Mouse (Mus musculus) forebrain, embryonic 16.5 days (tissue): ENCODE measurements around the gene Tgif1. TPM values are rescaled to one million over a fixed set of nuclear protein-coding genes. Genes with fewer than 3 reads are reported as not detected.
A peak's percentile ranks its signal among the peaks of the same experiment; 100 is the strongest.
"Not testable (repeated sequence)": the region's sequence is repeated elsewhere in the genome, so short reads cannot be mapped to it uniquely, and the experiment has no call there.

Experiments
- ATAC-seq: fragments of 200-750 bp; cut with Nextera tagmentation; 2 replicates; pipeline ENCODE4 v1.8.0; 2017; ENCODE audit warnings: mild to moderate bottlenecking, moderate library complexity
- H3K27ac ChIP-seq: fragments of 300-500 bp; sonication (generic); 2 replicates; pipeline ENCODE4 v1.5.1; 2014; ENCODE audit warnings: low read length, control low read depth
- H3K27me3 ChIP-seq: fragments of 300-500 bp; sonication (generic); replicated peaks from 2 replicates; pipeline ENCODE4 v1.6.1; 2014; ENCODE audit warnings: low read length; ENCODE audit not compliant: control insufficient read depth, insufficient read depth
- H3K36me3 ChIP-seq: fragments of 300-500 bp; sonication (generic); 2 replicates; pipeline ENCODE4 v1.6.1; 2014; ENCODE audit not compliant: control insufficient read depth, insufficient read depth
- H3K4me1 ChIP-seq: fragments of 300-500 bp; sonication (generic); replicated peaks from 2 replicates; pipeline ENCODE4 v1.6.1; 2014; ENCODE audit warnings: low read length; ENCODE audit not compliant: control insufficient read depth, insufficient read depth
- H3K4me2 ChIP-seq: fragments of 300-500 bp; sonication (generic); 2 replicates; pipeline ENCODE4 v1.6.1; 2014; ENCODE audit warnings: mild to moderate bottlenecking, low read length, control low read depth
- H3K4me3 ChIP-seq: fragments of 300-500 bp; sonication (generic); replicated peaks from 2 replicates; pipeline ENCODE4 v1.5.1; 2014; ENCODE audit warnings: mild to moderate bottlenecking, low read length, control low read depth
- H3K9ac ChIP-seq: fragments of 300-500 bp; sonication (generic); replicated peaks from 2 replicates; pipeline ENCODE4 v1.6.1; 2014; ENCODE audit warnings: low read depth, low read length, control low read depth
- H3K9me3 ChIP-seq: fragments of 300-500 bp; sonication (generic); 2 replicates; pipeline ENCODE4 v1.6.1; 2016; ENCODE audit warnings: low read length; ENCODE audit not compliant: control insufficient read depth
- WGBS: fragments of 180-500 bp; shearing (Covaris S2); extraction: QIAGEN DNeasy Blood & Tissue Kit; methylation state at CpG from one replicate; pipeline ENCODE4 v1.1.7; 2014; 5-methylcytosine and 5-hydroxymethylcytosine counted together
- polyA plus RNA-seq: library from polyadenylated mRNA; unstranded; fragments of >200 nt; fragmentation: Nextera tagmentation; extraction: Ambion mirVana; gene quantifications from 2 replicates; pipeline ENCODE4 v1.2.1, GENCODE M21; 2015

Gene Tgif1
- polyA plus RNA-seq, 1 experiment from 2014 or later, result 9.7 TPM

DNA sequence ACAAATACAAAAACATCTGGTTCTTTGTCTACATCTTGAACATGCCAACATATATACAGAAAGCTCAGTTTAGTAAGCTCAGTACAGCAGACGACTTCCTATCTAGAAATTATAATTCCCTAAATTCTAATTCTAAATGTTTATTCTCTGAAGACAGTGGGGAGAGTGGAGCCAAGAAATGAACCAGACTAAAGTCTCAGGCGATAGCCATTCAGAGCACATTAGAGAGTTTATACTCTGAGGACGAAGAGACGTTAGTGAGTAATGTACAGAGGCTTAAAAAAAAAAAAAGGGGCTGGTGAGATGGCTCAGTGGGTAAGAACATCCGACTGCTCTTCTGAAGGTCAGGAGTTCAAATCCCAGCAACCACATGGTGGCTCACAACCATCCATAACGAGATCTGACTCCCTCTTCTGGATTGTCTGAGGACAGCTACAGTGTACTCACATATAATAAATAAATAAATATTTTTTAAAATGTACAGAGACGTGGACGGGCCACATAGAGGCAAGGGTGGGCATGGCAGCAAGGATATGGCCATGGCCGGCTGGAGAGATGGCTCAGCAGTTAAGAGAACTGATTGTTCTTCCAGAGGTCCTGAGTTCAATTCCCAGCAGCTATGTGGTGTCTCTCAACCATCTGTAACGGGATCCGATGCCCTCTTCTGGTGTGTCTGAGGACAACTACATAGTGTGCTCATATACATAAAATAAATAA is 25.7 kb downstream of the Tgif1 start:
- H3K27me3 ChIP-seq, H3K4me2 ChIP-seq, H3K4me1 ChIP-seq, H3K9me3 ChIP-seq, ATAC-seq, H3K4me3 ChIP-seq, H3K27ac ChIP-seq, H3K36me3 ChIP-seq, H3K9ac ChIP-seq: not testable (repeated sequence)
- WGBS, result 87% methylated on average over 11 of the region's 11 CpGs

DNA sequence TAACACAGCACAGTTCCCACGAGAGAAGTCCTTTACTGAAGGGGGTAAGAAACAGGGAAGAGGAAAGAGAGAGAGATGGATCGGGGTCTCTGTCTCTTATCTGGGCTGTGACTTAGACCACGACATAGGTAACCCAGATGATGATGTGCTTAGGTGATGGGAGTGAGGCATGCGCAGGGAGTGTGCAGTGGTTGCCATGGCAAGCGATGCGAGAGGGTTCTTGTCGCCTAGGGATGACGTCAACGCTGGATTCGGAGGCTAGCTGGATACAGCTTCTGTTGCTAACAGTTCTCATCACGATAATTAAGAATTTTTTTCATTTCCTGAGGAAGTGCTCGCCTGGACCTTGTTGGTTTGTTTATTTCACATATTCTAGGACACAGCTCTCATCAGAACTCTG is 27.1 kb downstream of the Tgif1 start:
- no peaks in the 10 kb centered on the region for H3K4me1 ChIP-seq
- H3K36me3 ChIP-seq, result no peaks in the 10 kb centered on the region
- WGBS, result 77% methylated on average over 12 of the region's 12 CpGs
- no peak overlapping the region for H3K4me2 ChIP-seq
- H3K27me3 ChIP-seq, result no peaks in the 10 kb centered on the region; the same call in 1 of the 2 replicates
- ATAC-seq, result no peak
- H3K27ac ChIP-seq, result no peak overlapping the region
- H3K4me3 ChIP-seq, result no peak overlapping the region
- H3K9ac ChIP-seq, result no peak overlapping the region
- H3K9me3 ChIP-seq, result no peaks in the 10 kb centered on the region

DNA sequence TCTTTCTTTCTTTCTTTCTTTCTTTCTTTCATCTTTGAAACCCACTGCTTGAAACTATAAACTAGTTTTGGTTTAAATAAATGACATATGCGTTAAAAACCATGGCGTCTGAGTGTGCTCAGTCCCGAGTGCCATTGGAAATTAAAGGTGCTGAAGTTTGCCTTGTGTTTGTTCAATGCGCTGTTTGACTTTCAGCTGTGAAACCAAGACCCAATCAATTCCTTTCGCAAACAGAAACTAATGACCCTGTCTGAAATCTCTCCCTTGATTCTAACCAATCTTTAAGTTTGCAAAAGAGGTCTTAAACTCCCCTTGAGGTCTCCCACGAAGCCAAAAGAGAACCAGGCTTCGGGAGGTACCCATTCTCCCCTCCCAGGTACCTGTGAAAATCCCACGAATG is 30.3 kb downstream of the Tgif1 start:
- H3K9ac ChIP-seq, result no peak overlapping the region
- no peak overlapping the region for H3K4me3 ChIP-seq
- H3K9me3 ChIP-seq, result no peaks in the 10 kb centered on the region
- H3K27me3 ChIP-seq, result peaks cover 15% of the 10 kb centered on the region
- H3K4me1 ChIP-seq, result peaks cover 3% of the 10 kb centered on the region
- H3K4me2 ChIP-seq, result no peak overlapping the region
- no peak overlapping the region for H3K27ac ChIP-seq
- no peaks in the 10 kb centered on the region for H3K36me3 ChIP-seq
- 85% methylated on average over 8 of the region's 8 CpGs for WGBS
- no peak for ATAC-seq

DNA sequence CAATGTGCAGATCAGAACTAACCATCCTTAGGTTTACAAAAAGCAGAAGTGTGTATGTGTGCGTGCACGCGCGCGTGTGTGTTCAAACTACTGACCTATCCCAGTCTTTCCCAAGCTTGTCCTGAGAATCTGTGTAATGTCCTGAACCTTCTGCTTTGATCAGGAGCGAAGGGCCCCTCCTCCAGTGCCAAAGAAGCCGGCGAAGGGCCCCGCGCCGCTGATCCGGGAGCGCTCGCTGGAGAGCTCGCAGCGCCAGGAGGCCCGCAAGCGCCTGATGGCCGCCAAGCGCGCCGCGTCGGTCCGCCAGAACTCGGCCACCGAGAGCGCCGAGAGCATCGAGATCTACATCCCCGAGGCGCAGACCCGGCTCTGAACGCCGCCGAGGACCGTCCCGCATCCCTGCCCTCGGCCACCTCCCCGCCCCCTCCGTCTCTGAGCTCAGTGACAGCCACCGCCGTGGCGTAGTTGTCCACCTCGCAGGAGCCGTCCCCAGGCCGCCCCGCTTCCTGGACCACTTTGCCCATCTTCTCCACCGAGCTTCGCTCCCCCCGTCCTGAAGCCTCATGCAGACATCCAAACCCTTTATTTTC is 35.4 kb downstream of the Tgif1 start:
- H3K9ac ChIP-seq, result peak overlapping the region; percentile 43
- peak overlapping the region; percentile 41 for H3K4me3 ChIP-seq
- no peak overlapping the region for H3K27ac ChIP-seq
- WGBS, result 2% methylated on average over 51 of the region's 51 CpGs
- H3K9me3 ChIP-seq, result no peaks in the 10 kb centered on the region
- ATAC-seq, result peak; percentile 76; the same call in 1 of the 2 replicates
- H3K4me1 ChIP-seq, result peaks cover 6% of the 10 kb centered on the region
- no peaks in the 10 kb centered on the region for H3K36me3 ChIP-seq
- peak overlapping the region; percentile 55 for H3K4me2 ChIP-seq
- peaks cover 26% of the 10 kb centered on the region for H3K27me3 ChIP-seq

DNA sequence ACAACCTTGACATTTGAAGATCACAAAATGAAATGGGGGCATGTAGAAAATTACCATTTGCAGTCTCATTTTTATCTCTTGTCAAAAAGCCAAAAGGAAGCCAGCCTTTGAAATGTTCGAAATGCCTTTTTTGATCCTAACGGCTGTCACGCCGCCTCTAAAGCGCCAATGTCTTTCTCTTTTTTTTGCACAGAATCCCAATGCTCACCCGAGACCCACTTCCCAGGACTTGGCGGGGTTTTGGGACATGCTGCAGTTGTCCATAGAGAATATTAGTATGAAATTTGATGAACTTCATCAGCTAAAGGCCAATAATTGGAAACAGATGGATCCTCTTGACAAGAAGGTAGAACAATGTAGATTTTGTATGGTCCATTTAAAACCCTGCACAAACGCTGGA is 38.3 kb downstream of the Tgif1 start:
- Histone ChIP-seq H3K9ac (no peak overlapping the region), H3K4me3 (no peak overlapping the region), H3K4me2 (no peak overlapping the region), H3K27ac (no peak overlapping the region), H3K27me3 (peaks cover 24% of the 10 kb centered on the region), H3K36me3 (no peaks in the 10 kb centered on the region), H3K4me1 (peaks cover 6% of the 10 kb centered on the region), H3K9me3 (no peaks in the 10 kb centered on the region)
- 63% methylated on average over 8 of the region's 8 CpGs for WGBS
- no peak for ATAC-seq

DNA sequence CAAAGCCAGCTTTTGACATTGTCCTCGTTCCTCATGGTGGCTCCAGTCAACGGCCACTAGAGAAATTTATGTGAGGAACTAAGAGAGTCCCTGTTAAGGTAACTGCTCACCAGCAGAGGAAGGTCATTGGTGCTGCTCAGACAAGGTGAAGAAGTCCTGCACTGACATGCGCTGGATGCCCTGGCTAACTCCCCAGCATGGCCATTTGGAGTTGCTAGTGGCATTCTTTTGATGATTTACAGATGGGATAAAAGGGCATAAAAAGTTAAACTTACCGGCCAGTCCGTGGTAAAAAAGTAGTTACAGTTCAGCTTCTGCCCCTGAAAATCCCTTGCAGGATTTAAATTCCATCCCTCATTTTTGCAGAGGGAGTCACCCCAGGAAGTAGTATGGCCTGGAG is 42.6 kb downstream of the Tgif1 start:
- Histone ChIP-seq H3K27me3 (0 out of 2 replicates have a peak, but pooled peaks cover 2% of the 10 kb centered on the region), H3K27ac (no peak overlapping the region), H3K36me3 (no peaks in the 10 kb centered on the region), H3K9ac (no peak overlapping the region), H3K4me2 (no peak overlapping the region), H3K4me1 (no peaks in the 10 kb centered on the region), H3K4me3 (no peak overlapping the region), H3K9me3 (no peaks in the 10 kb centered on the region)
- ATAC-seq, result no peak
- WGBS, result 91% methylated on average over 5 of the region's 5 CpGs

DNA sequence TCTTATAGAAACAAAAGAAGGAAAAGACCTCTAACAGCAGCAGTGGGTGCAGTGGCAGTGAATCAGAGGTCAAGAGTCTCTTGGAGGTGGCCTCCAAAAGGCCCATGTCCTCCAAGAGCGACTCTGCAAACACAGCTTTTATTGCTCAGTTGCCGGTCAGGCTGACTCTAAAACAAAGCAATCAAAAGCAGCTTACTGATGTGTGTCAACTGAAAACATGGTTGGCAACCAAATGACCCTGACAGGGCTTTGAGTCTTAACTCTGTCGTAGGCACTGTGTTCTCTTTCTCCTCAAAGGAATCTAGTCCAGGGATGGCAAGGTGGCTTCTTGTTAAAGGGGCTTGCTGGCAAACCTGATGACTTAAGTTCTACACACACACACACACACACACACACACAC is 43.6 kb downstream of the Tgif1 start:
- 35% methylated on average over 3 of the region's 3 CpGs for WGBS
- Histone ChIP-seq H3K4me3 (no peak overlapping the region), H3K9ac (no peak overlapping the region), H3K27ac (no peak overlapping the region), H3K4me2 (no peak overlapping the region), H3K36me3 (no peaks in the 10 kb centered on the region), H3K9me3 (no peaks in the 10 kb centered on the region), H3K27me3 (no peaks in the 10 kb centered on the region), H3K4me1 (no peaks in the 10 kb centered on the region)
- no peak for ATAC-seq

DNA sequence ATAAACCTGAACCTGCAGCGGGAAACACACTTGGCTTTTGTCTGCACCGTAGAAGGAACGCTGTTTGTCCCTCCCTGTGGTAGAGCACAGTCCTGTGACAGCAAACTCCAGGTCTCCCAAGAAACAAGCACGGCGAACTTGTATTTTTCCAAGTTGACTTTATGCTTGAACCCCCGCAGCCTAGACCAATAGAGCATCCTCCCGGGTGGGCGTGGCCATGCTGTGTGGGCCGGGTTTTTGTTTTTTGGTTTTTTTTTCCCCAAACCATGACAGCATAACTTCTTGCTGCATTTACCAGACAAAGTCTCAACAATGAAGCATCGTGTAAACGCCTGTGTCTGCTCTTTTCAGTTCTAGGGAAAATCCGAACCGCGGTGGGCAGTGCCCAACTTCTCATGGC is 44.5 kb downstream of the Tgif1 start:
- Histone ChIP-seq H3K9ac (no peak overlapping the region), H3K27me3 (no peaks in the 10 kb centered on the region), H3K36me3 (no peaks in the 10 kb centered on the region), H3K4me1 (no peaks in the 10 kb centered on the region), H3K4me2 (no peak overlapping the region), H3K4me3 (no peak overlapping the region), H3K9me3 (no peaks in the 10 kb centered on the region), H3K27ac (no peak overlapping the region)
- 34% methylated on average over 14 of the region's 14 CpGs for WGBS
- no peak for ATAC-seq

DNA sequence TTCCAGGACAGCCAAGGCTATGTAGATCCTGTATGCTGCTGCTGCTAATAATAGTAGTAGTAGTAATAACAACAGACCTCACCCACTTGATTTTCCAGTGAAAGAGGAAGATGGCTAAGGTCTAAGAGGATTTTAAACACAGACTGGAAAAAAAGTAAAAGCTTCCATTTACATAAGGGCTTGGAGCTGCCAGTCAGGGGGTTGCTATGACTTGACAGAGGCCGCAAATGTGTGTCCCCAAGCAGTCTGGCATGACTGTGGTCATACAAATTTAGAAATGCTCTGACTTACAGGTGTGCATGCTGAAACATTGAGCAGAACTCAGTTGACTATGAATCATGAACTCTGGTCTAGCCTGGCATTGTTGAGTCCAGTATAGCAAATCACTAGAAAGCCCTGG is 45.5 kb downstream of the Tgif1 start:
- Histone ChIP-seq H3K9ac (no peak overlapping the region), H3K27ac (no peak overlapping the region), H3K36me3 (no peaks in the 10 kb centered on the region), H3K4me3 (no peak overlapping the region), H3K4me2 (no peak overlapping the region), H3K9me3 (no peaks in the 10 kb centered on the region), H3K4me1 (no peaks in the 10 kb centered on the region), H3K27me3 (no peaks in the 10 kb centered on the region)
- no peak for ATAC-seq
- 93% methylated on average over 1 of the region's 1 CpGs for WGBS
